Mouse (Mus musculus) bone marrow, adult 2 months (tissue): ENCODE data around the gene Erc2.

Experiments
- CTCF ChIP-seq: fragments of 200-500 bp; IDR thresholded peaks from 2 replicates; pipeline ENCODE4 v1.5.1; 2011; ENCODE audit warnings: low read length, control low read depth; ENCODE audit not compliant: control insufficient read depth, insufficient read depth
- POLR2A ChIP-seq: fragments of 200-500 bp; IDR thresholded peaks from 2 replicates; pipeline ENCODE4 v1.6.1; 2011; ENCODE audit warnings: low read depth, mild to moderate bottlenecking, control low read depth, low read length, borderline replicate concordance; ENCODE audit not compliant: control insufficient read depth

DNA sequence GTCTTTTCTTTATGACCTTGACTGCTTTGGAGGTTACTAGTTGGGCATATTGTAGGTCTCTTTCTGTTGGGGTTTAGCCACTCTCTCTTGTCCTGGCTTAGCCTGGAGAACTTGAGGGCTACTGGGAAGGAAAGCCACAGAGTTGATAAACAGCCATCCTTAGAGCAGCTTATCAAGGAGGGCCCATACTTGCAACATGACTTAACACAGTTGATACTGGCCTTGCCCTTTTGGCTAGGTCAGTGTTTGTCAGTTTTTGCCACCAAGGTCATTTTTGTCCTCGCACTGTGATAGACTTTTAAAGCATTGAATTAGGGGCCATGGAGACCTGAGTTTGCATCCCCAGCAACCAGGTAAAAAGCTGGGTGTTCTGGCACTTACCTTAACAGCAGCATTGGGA is 858.6 kb downstream of the Erc2 start:
- TF ChIP-seq CTCF (no peak), POLR2A (no peak)
